Mouse (Mus musculus): ENCODE data around the gene 4930402F06Rik.

Gene 4930402F06Rik

GRCm38 (mm10) chr2:35397096-35397495 lies at the start of gene 4930402F06Rik:
4930402F06Rik (minus strand) TSS chr2:35397175.
- no peak for DNase-seq (ENCODE audit: inconsistent ontology term)

DNA sequence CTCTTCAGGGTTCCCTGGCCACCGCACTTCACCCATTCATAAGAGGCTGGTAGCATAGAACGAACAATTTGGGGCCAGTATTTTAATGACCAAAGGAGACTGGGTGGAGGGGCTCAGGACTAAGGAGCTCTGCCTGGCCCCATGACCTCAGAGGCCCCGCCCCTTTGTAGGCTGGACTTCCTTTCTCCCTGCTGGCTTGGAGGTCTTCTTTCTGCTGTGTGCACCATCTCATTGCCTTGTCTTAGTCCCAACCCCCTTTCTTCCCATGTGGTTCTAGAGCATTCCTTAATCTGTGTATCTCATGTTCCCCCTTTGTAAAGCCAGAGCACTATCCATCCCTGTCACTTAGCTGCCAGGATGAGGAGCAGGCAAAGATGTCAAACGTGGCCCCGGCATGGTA lies 49.3 kb upstream of the 4930402F06Rik start:
- no peak for DNase-seq (ENCODE audit: inconsistent ontology term)

GRCm38 (mm10) chr2:35445610-35446009 lies 48.6 kb upstream of the 4930402F06Rik start:
- DNase-seq (ENCODE audit: inconsistent ontology term), result no peak

- no peak for DNase-seq (ENCODE audit: inconsistent ontology term)
Observed at GRCm38 (mm10) chr2:35444764-35445262, 47.8 kb upstream of the 4930402F06Rik start.

- no peak for DNase-seq (ENCODE audit: inconsistent ontology term)
Observed at GRCm38 (mm10) chr2:35443981-35444763, 47.2 kb upstream of the 4930402F06Rik start.

- DNase-seq (ENCODE audit: inconsistent ontology term), result no peak
Observed at GRCm38 (mm10) chr2:35443325-35443724, 46.4 kb upstream of the 4930402F06Rik start.

DNA sequence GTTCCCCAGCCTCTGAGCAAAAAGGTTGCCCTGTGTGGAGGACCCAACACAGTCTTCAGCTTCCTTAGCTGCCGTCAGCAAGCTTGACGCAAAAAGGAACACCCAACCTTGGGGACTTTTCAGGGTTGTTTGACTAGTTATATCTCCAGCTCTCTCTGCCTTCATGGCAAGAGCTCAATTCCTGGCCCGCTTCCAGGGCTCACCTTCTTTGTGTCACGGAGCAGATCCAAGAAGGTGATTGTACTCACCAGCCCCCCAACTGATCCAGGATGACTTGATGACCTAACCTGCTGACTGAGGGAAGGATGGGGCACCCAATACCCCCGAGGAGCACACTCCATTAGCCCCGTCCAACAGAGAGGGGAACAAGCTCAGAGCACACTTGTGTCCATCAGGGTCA lies 45.1 kb upstream of the 4930402F06Rik start:
- no peak for DNase-seq (ENCODE audit: inconsistent ontology term)

GRCm38 (mm10) chr2:35441419-35441818 lies 44.4 kb upstream of the 4930402F06Rik start:
- no peak for DNase-seq (ENCODE audit: inconsistent ontology term)

- no peak for DNase-seq (ENCODE audit: inconsistent ontology term)
Observed at GRCm38 (mm10) chr2:35440480-35440879, 43.5 kb upstream of the 4930402F06Rik start.

DNA sequence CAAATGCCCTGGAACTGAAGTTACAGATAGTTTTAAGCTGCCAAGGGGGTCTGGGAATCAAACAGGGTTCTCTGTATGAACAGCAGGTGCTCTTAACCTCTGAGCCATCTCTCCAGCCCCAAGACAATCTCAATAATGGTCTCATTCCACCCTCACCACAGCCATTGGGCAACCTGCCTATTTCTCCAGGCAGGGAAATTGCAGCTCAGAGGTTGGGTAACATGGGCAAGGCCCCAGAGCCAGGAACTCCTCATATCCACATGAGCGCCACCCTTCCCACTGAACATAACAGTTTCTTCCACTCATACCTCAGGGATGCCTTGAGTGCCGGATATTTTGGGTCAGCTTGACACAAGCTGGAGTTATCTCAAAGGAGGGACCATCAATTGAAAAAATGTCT lies 40.8 kb upstream of the 4930402F06Rik start:
- DNase-seq (ENCODE audit: inconsistent ontology term), result peak; percentile 76

DNA sequence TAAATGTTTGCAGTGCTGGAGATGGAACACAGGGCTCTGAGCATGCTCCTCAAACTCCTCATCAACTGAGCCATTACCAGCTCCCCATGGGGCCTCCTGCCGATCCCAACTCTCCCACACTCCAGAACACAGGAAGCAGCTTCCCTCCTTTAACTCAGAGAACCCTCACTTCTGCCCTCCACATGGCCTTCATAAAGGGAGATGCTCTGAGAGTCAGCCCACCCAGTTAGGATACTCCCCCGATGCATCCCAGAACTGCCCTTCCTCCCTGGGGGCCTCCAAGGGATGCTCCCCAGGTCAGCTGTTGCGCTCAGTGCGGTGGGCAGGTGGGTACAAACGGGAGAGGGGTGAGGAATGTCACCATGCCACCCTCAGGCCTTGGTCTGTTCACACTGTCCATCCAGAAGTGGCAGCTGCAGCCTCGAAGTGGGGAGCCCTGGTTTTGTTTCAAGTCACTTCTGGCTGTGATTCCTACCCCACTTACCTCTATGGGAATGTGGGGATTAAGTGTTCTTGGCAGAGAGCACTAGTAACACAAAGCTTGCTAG lies 37.7 kb upstream of the 4930402F06Rik start:
- no peak for DNase-seq (ENCODE audit: inconsistent ontology term)

- no peak for DNase-seq (ENCODE audit: inconsistent ontology term)
Observed at GRCm38 (mm10) chr2:35433428-35433827, 36.5 kb upstream of the 4930402F06Rik start.

DNA sequence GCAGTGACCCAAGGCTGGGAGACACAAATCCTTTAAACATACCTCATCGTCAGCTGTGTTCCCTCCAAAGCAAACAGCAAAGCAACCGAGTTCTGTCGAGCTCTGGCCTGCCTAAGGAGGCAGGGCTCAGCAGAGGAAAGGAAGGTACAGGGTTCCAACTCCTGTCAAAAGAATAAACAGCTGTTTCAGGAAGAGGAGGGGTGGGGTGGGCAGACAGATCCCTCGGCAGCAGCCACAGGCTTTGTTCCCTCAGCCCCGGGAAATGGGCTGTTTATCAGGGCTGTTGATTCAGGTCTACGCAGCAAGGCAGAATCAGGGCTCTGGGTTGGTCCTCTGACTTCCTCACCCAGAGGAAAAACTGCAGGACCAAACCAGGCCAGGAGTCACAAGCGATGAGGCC lies 35.5 kb upstream of the 4930402F06Rik start:
- DNase-seq (ENCODE audit: inconsistent ontology term), result no peak

DNA sequence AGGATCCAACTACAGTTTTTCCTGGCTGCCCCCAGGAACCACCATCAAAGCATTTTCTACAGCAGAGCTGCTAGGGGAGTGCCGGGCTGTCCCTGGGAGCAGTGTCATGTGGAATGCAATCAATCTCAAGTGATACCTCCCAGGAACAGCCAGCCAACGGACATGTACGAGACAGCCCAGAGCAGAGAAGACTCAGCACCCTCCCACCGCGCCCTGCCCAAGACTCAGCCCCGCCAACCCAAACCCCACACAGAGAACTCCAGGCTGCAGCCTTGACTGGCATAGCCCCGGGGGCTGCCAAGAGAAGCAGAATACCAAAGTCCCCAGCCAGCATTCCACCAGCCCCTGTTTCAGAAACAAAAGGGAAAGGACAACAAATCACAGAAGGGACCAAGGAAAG lies 35.0 kb upstream of the 4930402F06Rik start:
- peak; percentile 74 for DNase-seq (ENCODE audit: inconsistent ontology term)

GRCm38 (mm10) chr2:35430806-35431205 lies 33.8 kb upstream of the 4930402F06Rik start:
- DNase-seq (ENCODE audit: inconsistent ontology term), result no peak

DNA sequence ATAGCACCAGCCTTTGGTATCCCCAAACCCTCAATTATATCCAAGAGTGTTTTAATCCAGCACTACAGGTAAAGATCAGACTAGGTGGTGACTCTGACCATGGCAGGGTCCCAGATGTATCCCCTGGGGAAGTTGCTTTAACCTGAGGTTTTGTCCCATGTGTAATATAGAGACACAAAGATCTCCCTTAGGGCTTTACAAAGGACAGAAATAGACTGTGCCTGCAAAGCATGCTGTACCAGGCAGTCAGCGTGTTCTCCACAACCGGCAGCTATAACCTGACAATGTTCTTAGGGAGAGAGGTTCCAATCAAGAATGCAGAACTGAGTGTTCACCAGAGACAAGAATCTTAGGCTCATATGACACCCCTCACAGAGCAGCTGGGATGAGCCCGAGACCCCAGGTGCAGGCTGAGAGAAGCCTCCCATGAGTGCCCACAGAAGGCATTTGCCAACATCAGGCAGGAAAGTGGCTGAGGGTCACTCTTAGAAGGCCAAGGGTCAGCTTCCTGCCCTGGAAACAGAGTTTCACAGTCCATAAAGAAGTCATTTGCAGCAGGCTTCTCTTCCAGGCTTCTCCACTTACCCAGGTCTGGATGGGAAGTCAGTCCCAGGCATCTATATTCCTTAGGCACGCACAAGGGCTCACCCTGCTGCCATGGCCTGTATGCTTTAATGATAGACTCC lies 31.8 kb upstream of the 4930402F06Rik start:
- no peak for DNase-seq (ENCODE audit: inconsistent ontology term)

GRCm38 (mm10) chr2:35427559-35427958 lies 30.6 kb upstream of the 4930402F06Rik start:
- no peak for DNase-seq (ENCODE audit: inconsistent ontology term)

DNA sequence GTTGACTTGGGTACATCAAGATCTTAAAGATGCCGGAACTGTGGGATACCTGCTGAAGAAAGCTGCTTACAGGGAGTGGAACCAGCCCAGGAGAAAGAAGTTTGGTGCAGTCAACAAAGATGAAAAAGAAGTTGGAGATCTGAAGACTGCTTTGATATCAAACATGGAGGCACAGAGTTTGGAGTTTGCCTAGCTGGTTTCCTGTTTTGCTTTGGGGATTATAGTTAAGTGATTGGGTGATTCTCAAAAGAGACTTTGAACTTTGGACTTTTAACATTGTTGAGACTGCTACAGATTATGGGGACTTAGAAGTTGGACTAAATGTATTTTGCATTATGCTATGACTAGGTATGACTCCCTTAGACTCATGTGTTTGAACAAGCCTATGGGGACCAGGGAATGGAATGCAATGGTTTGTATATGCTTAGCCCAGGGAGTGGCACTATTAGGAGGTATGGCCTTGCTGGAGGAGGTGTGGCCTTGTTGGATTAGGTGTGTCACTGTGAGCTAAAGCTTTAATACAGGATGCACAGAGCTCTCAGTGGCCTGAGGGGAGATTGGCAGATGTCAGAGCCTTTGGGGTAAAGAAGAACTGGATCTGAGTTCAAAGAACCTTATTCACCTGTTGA lies 26.9 kb upstream of the 4930402F06Rik start:
- DNase-seq (ENCODE audit: inconsistent ontology term), result no peak

DNA sequence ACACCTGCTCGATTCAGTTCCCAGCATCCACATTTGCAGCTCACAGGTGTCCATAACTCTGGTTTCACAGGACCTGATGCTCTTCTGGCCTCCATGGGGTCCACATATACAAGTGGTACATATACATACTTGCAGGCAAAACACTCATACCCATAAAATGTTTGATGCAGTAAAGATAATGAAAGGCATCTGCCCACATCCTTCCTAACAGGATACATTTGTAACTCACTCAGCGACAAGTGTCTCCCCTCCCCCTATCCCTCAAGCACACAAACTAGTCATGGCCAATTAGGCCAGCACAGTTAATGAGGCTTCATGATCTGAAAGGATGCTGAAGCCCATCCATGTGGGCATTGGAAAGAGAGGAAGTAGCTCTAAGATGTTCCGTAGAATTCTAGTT lies 25.4 kb upstream of the 4930402F06Rik start:
- no peak for DNase-seq (ENCODE audit: inconsistent ontology term)

- DNase-seq (ENCODE audit: inconsistent ontology term), result no peak
Observed at GRCm38 (mm10) chr2:35420681-35421080, 23.7 kb upstream of the 4930402F06Rik start.

GRCm38 (mm10) chr2:35419671-35420070 lies 22.7 kb upstream of the 4930402F06Rik start:
- no peak for DNase-seq (ENCODE audit: inconsistent ontology term)

DNA sequence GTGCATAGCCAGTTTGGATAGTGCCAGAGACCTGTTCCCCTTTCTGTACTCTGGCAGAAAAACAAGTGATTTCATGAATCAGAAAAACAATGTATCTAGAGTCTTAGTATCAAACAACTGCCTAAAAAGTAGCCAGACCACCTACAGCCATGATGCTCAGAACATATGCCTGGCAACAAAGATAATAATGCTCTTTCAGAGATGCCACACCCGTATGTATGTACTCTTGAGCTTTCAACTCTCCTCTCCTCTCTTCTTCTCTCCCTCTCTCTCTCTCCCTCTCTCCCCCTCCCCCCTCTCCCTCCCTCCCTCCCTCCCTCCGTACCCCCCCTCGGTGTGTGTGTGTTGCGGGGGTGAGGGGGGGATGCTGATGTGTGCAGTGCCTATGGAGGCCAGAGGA lies 22.3 kb upstream of the 4930402F06Rik start:
- DNase-seq (ENCODE audit: inconsistent ontology term), result no peak
